Mouse (Mus musculus) C2C12 (cell line): ENCODE data around the gene Acbd3.

Source experiments
- CTCF ChIP-seq: IDR thresholded peaks from one replicate; pipeline ENCODE4 v1.5.1; 2011; ENCODE audit not compliant: control insufficient read depth, insufficient read depth, insufficient read length
- MAX ChIP-seq: IDR thresholded peaks from one replicate; pipeline ENCODE4 v1.6.1; 2011; ENCODE audit warnings: mild to moderate bottlenecking, control low read depth
- MYOD1 ChIP-seq: IDR thresholded peaks from one replicate; pipeline ENCODE4 v1.6.1; 2011; ENCODE audit warnings: low read depth; ENCODE audit not compliant: control insufficient read depth, insufficient read length
- MYOG ChIP-seq: IDR thresholded peaks from one replicate; pipeline ENCODE4 v1.6.1; 2011; ENCODE audit not compliant: control insufficient read depth, insufficient read length; ENCODE audit errors: extremely low read depth

DNA sequence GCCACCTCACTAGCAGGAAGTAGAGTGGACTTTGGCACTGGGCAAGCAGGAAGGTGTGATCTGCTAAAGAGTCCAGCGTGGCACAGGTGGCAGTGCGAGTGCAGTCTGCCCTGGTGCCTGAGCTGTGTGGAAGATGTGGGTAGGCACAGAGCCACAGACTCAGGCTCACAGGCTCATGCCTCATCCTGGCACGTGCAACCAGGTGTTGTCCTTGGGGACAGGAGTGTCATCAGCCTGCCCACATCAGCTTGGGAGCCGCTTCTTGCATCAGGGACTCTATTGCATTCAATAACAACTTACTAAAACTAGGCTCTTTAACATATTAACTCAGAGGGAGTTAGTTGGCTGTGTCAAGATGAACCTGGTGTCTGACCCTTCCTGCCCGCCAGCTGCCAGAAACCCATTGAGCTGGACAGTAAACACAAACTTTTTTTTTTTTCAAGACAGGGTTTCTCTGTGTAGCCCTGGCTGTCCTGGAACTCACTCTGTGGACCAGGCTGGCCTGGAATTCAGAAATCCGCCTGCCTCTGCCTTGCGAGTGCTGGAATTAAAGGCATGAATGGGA is 32.2 kb downstream of the Acbd3 start:
- TF ChIP-seq CTCF (no peak), MAX (no peak), MYOD1 (no peak), MYOG (no peak)
